Mouse (Mus musculus): ENCODE results near the gene 4930404H24Rik. TPM values are rescaled to one million over a fixed set of nuclear protein-coding genes. Genes with fewer than 3 reads are reported as not detected.

Gene 4930404H24Rik
- not detected in 2 replicates for polyA plus RNA-seq (2012; rRNA removed)

DNA sequence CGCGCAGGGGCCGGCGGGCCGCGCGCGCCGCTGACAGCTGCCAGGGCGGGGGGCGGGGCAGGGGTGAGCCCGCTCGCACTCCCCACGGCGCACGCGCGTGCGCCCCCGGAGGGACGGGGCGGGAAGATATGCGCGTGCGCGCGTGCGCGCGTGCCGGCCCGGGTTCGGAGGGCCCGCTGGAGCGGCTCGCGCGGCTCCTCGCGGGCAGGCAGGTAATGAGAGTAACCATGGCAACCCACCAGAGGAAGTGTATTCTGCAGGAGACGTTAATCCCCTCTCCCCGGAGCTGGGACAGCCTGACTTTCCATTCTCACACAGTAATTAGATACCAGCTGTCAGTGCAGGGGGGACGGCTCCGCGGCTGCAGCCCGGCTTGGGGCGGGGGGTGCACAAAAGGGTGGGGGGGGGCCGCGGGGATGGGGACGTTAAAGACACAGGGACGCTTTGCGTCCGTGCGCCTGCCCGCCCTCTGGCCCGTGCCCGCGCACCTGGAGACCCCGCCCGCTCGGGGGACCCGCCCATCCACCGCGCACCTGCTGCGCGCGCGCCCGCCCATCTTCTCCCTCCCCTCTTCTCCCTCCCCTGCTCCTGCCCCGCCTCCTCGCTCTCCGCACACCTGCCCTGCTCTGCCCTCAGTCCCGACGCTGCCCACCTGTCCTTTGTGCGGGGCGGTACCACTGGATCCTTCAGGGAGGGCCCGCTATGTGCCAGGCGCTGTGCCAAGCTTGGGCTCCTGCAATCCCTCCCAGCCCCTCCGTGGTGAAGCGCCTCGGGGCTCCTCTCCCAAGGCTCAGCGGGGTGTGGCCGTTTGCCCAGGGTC is at the start of gene 4930404H24Rik:
TSS of gene 4930404H24Rik (plus strand) at position 218 of the 820 bp plus-strand sequence.

DNA sequence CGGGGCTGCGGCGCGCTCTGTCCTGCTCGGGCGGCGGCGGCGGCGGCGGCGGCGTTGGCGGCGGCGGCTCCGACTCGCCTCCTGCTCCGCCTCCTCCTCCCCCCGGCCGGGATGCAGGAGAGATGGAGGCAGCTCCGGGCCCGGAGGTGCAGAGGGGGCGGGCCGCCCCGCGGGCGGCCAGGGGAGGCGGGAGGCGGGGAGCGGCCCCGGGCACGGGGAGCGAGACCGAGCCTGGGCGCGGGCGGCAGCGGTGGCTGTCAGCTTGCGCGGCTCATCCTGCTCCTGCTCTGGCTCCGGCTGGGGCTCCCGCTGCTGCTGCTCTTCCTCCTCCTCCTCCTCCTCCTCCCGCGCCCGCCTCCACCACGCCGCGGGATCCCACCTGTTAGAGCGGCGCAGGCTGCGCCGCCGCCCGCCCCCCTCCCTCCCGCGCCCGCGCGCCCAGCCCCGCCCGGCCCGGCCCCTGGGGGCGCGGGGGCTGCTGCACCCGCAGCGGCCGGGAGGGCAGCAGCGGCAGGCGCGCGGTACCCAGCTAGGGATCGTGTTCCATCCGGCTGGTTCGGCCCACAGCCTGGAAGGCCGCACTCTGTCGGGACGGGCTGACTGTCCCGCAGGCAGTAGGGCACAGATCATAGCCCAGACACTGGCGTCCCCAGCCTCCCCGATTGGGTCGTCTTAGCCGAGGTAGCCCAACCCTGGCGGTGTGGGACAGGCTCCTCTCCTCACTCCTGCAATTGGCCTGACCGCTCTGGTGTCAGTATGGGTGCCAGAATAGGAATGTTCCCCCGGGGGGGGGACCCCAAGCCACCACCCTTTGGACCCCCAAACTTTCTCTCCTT is 37.6 kb downstream of the 4930404H24Rik start, which contains the start of gene Nol4l:
TSS of gene Nol4l (minus strand) at position 41 of the 836 bp plus-strand sequence.

Other genes starting within 250 kb of the 4930404H24Rik start
- gene Kif3b, start 201.4 kb upstream of the 4930404H24Rik start, polyA plus RNA-seq (2012; rRNA removed): 6.4 and 6.9 TPM in 2 replicates
- gene Asxl1, start 147.0 kb upstream of the 4930404H24Rik start, polyA plus RNA-seq (2012; rRNA removed): 8.3 and 9.8 TPM in 2 replicates
- 39.3 and 39.9 TPM in 2 replicates for gene Nol4l, start 37.2 kb downstream of the 4930404H24Rik start, polyA plus RNA-seq (2012; rRNA removed)
- gene Commd7, start 140.0 kb downstream of the 4930404H24Rik start, polyA plus RNA-seq (2012; rRNA removed): 15.9 and 16.1 TPM in 2 replicates
- gene Dnmt3b, start 156.7 kb downstream of the 4930404H24Rik start, polyA plus RNA-seq (2012; rRNA removed): 1.4 and 1.9 TPM in 2 replicates
- not detected in 2 replicates for gene Dnmt3c, start 203.9 kb downstream of the 4930404H24Rik start, polyA plus RNA-seq (2012; rRNA removed)
- 5.9 and 6.9 TPM in 2 replicates for gene Mapre1, start 248.5 kb downstream of the 4930404H24Rik start, polyA plus RNA-seq (2012; rRNA removed)

Data from colon, adult 2 months (tissue).